ENCODE assay signal across 10 mouse cellular contexts in genomic region chr5:120742125-120742524, GRCm38 (mm10). TPM values are rescaled to one million over a fixed set of nuclear protein-coding genes. Genes with fewer than 3 reads are reported as not detected.
A peak's percentile ranks its signal among the peaks of the same experiment; 100 is the strongest.
DNase-seq lines count a peak whose midpoint lies in the region; ATAC-seq and TF ChIP-seq lines count a peak whose summit lies in the region.
"Had no signal": no experiment of that assay in that cellular context is flagged by ENCODE, and none has a peak within 500 bp of the region (broad histone marks: within the 10 kb centered on the region; RNA-seq: fewer than 3 reads in every experiment).

No protein-coding gene starts in this region.

- no peaks in the 10 kb centered on the region for H3K9me3 ChIP-seq in liver, embryonic 11.5 days (ENCODE audit: control insufficient read depth, low read length)
- no peaks in the 10 kb centered on the region for H3K9me3 ChIP-seq in hindbrain, embryonic 13.5 days
- H3K9me3 ChIP-seq: neural tube, embryonic 12.5 days had no signal

- DNase-seq in cerebellum, postnatal 10 days = peak; percentile 66 to 73
- no peak for DNase-seq in cerebellum, adult 8-10 months
- peak; percentile 20 for DNase-seq in liver
- DNase-seq in liver, embryonic 11.5 days (ENCODE audit: low spot score) = no peak
- peak; percentile 21 for DNase-seq in kidney, postnatal 14 days
- DNase-seq in spleen, adult 12 weeks (ENCODE audit: low spot score) = peak; percentile 37

- H3K27ac ChIP-seq in liver, embryonic 11.5 days (ENCODE audit: low read depth, low read length) = no peak overlapping the region
- no peak overlapping the region for H3K27ac ChIP-seq in bone marrow macrophage, adult 2 months (ENCODE audit: insufficient read depth, low read depth, low read length)
- H3K27ac ChIP-seq in hindbrain, embryonic 13.5 days = no peak overlapping the region
- H3K27ac ChIP-seq: neural tube, embryonic 12.5 days had no signal

- TF ChIP-seq CTCF in bone marrow macrophage, adult 2 months (IDR thresholded peaks at IDR 0.05; ENCODE audit: low read depth, low read length) = peak; percentile 54

- no peak overlapping the region for H3K4me3 ChIP-seq in liver, embryonic 11.5 days (ENCODE audit: low read depth, low read length)
- H3K4me3 ChIP-seq in bone marrow macrophage, adult 2 months (ENCODE audit: insufficient read depth, low read length) = no peak overlapping the region
- no peak overlapping the region for H3K4me3 ChIP-seq in hindbrain, embryonic 13.5 days
- H3K4me3 ChIP-seq: neural tube, embryonic 12.5 days had no signal

- ATAC-seq in liver, embryonic 11.5 days (replicated peaks; ENCODE audit: low FRiP score) = no peak
- no peak for ATAC-seq in hindbrain, embryonic 13.5 days (ENCODE audit: low FRiP score)

- no peaks in the 10 kb centered on the region for H3K4me1 ChIP-seq in liver, embryonic 11.5 days (replicated peaks; ENCODE audit: control insufficient read depth, insufficient read depth, low read length)
- H3K4me1 ChIP-seq in bone marrow macrophage, adult 2 months (ENCODE audit: control insufficient read depth, insufficient read depth, low read length) = no peaks in the 10 kb centered on the region; the same call in 1 of the 2 replicates
- H3K4me1 ChIP-seq in hindbrain, embryonic 13.5 days (replicated peaks) = no peaks in the 10 kb centered on the region
- H3K4me1 ChIP-seq: neural tube, embryonic 12.5 days had no signal

- no peaks in the 10 kb centered on the region for H3K27me3 ChIP-seq in liver, embryonic 11.5 days (replicated peaks; ENCODE audit: control insufficient read depth, insufficient read depth, low read length)
- 0 out of 2 replicates have a peak, but pooled peaks cover 7% of the 10 kb centered on the region for H3K27me3 ChIP-seq in hindbrain, embryonic 13.5 days

- H3K9ac ChIP-seq in liver, embryonic 11.5 days (ENCODE audit: low read depth, low read length) = no peak overlapping the region
- H3K9ac ChIP-seq in hindbrain, embryonic 13.5 days = no peak overlapping the region
- H3K9ac ChIP-seq: neural tube, embryonic 12.5 days had no signal

- TF ChIP-seq POLR2A in bone marrow macrophage, adult 2 months (IDR thresholded peaks at IDR 0.05; ENCODE audit: borderline replicate concordance, low read depth, low read length) = no peak

- H3K4me2 ChIP-seq in liver, embryonic 11.5 days = no peak overlapping the region
- no peak overlapping the region for H3K4me2 ChIP-seq in hindbrain, embryonic 13.5 days
- H3K4me2 ChIP-seq: neural tube, embryonic 12.5 days had no signal

- no peaks in the 10 kb centered on the region for H3K36me3 ChIP-seq in liver, embryonic 11.5 days (ENCODE audit: control insufficient read depth, insufficient read depth, low read length)
- no peaks in the 10 kb centered on the region for H3K36me3 ChIP-seq in hindbrain, embryonic 13.5 days
- H3K36me3 ChIP-seq: neural tube, embryonic 12.5 days had no signal

- 21% methylated on average over 4 of the region's 4 CpGs for WGBS in liver, embryonic 11.5 days
- 31% methylated on average over 4 of the region's 4 CpGs for WGBS in hindbrain, embryonic 13.5 days

RNA-seq across cellular contexts. Expression of gene Oas2, which starts 7.5 kb away (rescaled TPM):
- polyA plus RNA-seq in liver, embryonic 11.5 days (2014; fragmentation: Nextera tagmentation; extraction: Ambion mirVana) = 0.23 and 0.29 TPM in 2 replicates
- 132 and 142 TPM in 2 replicates for polyA plus RNA-seq in bone marrow macrophage, adult 2 months (2012; ENCODE audit: insufficient read depth, insufficient read length, missing spikeins)
- polyA plus RNA-seq in hindbrain, embryonic 13.5 days (2015; fragmentation: Nextera tagmentation; extraction: Ambion mirVana) = 0.14 and 0.25 TPM in 2 replicates

RNA-seq across cellular contexts. Expression of gene Dtx1, which starts 30.4 kb away (rescaled TPM):
- 0.23 and 1.1 TPM in 2 replicates for polyA plus RNA-seq in liver, embryonic 11.5 days (2014; fragmentation: Nextera tagmentation; extraction: Ambion mirVana)
- polyA plus RNA-seq in bone marrow macrophage, adult 2 months (2012; ENCODE audit: insufficient read depth, insufficient read length, missing spikeins) = not detected in 2 replicates
- 34.5 and 34.8 TPM in 2 replicates for polyA plus RNA-seq in hindbrain, embryonic 13.5 days (2015; fragmentation: Nextera tagmentation; extraction: Ambion mirVana)

RNA-seq across cellular contexts. Expression of gene Oas3, which starts 35.3 kb away (rescaled TPM):
- polyA plus RNA-seq in liver, embryonic 11.5 days (2014; fragmentation: Nextera tagmentation; extraction: Ambion mirVana) = 0.04 and 0.08 TPM in 2 replicates
- polyA plus RNA-seq in bone marrow macrophage, adult 2 months (2012; ENCODE audit: insufficient read depth, insufficient read length, missing spikeins) = 48.7 and 58.3 TPM in 2 replicates
- 0.65 and 0.69 TPM in 2 replicates for polyA plus RNA-seq in hindbrain, embryonic 13.5 days (2015; fragmentation: Nextera tagmentation; extraction: Ambion mirVana)

RNA-seq across cellular contexts. Expression of gene Oas1e, which starts 53.2 kb away (rescaled TPM):
- not detected in 2 replicates for polyA plus RNA-seq in liver, embryonic 11.5 days (2014; fragmentation: Nextera tagmentation; extraction: Ambion mirVana)
- polyA plus RNA-seq in bone marrow macrophage, adult 2 months (2012; ENCODE audit: insufficient read depth, insufficient read length, missing spikeins) = not detected in 2 replicates
- 0.35 TPM in 1 of 2 replicates, not detected in the other for polyA plus RNA-seq in hindbrain, embryonic 13.5 days (2015; fragmentation: Nextera tagmentation; extraction: Ambion mirVana)
- polyA plus RNA-seq: intestine, embryonic 14.5 days; neural tube, embryonic 12.5 days had no signal

Comparison
In these comparisons a context has a peak if more than half of its experiments do, and no peak if none do; other contexts are left out.
1. DNase-seq: peak in cerebellum, postnatal 10 days (2 of 2), liver (single experiment), kidney, postnatal 14 days (single experiment) and spleen, adult 12 weeks (single experiment); none in cerebellum, adult 8-10 months (single experiment) and liver, embryonic 11.5 days (single experiment).
2. RNA of gene Oas2, which starts 7.5 kb away (polyA plus RNA-seq): 132 to 142 TPM in bone marrow macrophage, adult 2 months; 0.23 to 0.29 TPM in liver, embryonic 11.5 days and 0.14 to 0.25 TPM in hindbrain, embryonic 13.5 days; every median in the first group is over 100 times any median in the second.
3. RNA of gene Dtx1, which starts 30.4 kb away (polyA plus RNA-seq): 34.5 to 34.8 TPM in hindbrain, embryonic 13.5 days; 0.23 to 1.1 TPM in liver, embryonic 11.5 days and not detected in bone marrow macrophage, adult 2 months; every median in the first group is over 10 times any median in the second.
4. RNA of gene Oas3, which starts 35.3 kb away (polyA plus RNA-seq): 48.7 to 58.3 TPM in bone marrow macrophage, adult 2 months; 0.65 to 0.69 TPM in hindbrain, embryonic 13.5 days and 0.04 to 0.08 TPM in liver, embryonic 11.5 days; every median in the first group is over 10 times any median in the second.